Mouse (Mus musculus): ENCODE data around the gene Gm29276.
"Not testable (repeated sequence)": the region's sequence is repeated elsewhere in the genome, so short reads cannot be mapped to it uniquely, and the experiment has no call there.

Gm29276 gene

DNA sequence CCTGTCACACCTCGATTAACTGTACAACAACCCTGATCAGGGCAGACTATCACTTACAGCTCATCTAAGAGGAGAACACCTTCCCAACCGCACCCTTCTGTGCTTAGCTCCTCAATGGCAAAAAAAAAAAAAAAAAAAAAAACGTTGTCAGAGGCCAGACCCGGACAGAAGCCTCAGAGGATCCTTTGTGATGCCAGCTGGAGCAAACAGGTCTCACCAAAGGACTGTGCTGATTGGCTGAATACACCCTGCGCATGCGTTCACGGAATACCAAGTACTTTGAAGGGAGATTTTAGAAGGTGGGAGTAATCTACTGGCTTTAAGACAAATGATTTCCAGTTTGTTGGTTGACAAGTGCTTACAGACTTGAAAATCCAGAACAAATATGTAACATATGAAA is at the start of gene Gm29276:
TSS of gene Gm29276 (minus strand) at position 101 of the 400 bp plus-strand sequence.
- not testable (repeated sequence) for DNase-seq (ENCODE audit: extremely low read depth, insufficient read length, low spot score)

Measured in 3134 (cell line).